Mouse (Mus musculus): ENCODE measurements around the gene Tstd2.
A peak's percentile ranks its signal among the peaks of the same experiment; 100 is the strongest.

Gene Tstd2

DNA sequence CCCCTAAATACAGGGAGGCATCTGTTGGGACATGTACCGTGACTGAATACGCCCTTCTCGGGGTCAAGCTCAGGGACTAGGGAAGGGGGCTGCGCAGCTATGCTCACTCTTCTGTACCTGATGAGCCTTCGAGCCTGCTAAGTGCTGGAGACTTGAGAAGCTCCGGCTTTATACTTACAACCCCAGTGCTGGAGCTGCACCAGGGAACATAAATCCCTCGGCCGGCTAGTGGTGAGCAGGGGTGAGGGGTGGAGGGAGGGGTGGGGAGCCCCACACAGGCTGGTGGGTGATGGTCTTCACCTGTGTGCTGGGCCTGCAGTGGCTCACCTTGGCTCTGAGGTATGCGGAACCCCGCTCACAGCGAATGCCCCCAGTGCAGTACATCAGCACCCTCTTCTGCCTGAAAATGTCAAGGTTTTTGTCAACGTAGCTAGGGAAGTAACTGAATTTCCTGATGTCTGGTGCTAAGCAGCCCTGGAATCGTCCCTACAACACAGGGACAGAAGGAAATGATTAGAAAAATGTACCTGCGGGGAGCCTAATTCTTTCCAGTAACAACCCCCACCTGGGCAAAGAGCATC lies 18.9 kb downstream of the Tstd2 start:
- no peak for DNase-seq (ENCODE audit: low spot score in 2 of 2)

DNA sequence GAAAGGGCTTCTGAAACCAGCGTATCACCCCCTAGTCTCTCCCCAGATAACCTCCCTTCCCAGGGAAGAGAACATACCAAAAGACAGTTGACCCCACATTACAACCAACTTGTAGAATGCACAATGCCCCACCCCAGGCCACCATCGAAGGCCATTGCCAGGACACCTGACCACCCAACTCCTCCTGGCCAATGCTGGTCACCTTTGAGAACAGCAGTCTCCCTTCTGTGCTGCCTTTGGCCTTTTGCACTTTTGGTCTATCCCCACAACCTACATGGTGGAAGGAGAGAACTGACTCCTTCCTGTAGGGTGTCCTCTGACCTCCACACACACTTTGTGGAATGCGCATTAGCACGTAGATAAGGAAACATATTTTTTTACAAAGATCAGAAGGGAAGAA lies 21.0 kb downstream of the Tstd2 start:
- DNase-seq (ENCODE audit: low spot score in 2 of 2), result no peak

DNA sequence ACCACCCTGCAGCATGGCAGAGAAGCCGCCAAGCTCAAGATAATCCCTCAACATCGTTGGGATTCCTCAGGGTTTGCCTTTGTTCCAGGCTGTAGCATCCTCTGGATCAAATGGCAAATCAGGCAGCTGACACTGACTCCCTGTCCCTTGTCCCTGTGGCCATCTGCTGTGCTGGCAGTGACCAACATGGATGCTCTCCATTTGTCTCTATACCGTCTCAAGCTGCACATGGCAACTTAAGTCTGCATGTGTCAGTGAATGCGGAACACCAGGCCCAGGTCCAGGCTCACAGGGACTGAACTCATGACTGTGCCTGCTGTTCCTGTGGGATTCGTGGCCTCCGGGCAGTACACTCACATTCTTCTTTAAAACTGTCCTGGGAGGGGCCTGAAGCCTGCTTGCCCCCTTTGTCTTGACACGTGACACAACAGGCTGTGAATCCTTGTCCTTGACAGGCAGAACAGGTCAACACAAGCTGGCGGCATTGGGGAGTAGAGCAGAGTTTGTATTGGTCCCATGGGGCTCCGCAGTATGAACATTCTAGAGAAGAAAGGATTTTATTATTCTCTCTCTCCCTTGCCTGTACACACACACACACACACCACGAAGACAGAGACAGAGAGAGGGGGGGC lies 21.8 kb downstream of the Tstd2 start:
- no peak for DNase-seq (ENCODE audit: low spot score in 2 of 2)

DNA sequence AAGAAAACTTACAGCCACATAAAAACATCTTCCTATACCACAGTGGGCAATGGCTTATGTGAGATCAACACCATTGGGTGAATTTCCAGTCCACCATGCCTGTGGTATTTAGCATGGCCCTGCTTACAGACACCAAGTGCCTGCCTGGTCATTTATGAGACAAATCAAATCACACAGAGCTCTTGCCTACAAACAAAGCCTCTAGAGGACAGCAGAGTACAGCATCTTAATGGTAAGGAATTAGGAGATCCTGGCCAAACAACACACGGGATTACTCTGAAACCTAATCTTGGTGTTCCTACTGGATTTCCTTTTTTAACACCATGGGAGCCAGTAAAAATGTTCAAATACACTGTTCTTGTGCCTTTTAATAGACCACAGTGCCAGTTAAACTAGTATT lies 23.2 kb downstream of the Tstd2 start:
- no peak for DNase-seq (ENCODE audit: low spot score in 2 of 2)

DNA sequence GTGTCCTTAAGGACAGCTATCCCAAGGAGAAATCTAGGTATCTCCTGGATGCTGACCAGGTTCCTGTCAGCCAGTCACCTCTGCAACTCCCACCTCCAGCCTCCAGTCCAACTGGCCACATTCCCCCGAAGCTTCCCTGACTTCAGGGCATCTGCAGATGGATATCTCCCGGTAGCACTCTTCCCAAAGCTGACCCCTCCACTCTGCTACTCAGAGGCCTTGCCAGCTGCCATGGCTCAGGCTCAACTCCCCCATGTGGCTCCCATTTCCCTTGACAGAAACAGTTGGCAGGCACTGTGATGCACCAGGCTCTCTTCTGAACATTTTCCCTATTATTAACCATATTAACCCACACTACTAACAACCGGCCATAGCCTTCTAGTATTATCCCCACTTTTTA lies 27.1 kb downstream of the Tstd2 start:
- no peak for DNase-seq (ENCODE audit: low spot score in 2 of 2)

DNA sequence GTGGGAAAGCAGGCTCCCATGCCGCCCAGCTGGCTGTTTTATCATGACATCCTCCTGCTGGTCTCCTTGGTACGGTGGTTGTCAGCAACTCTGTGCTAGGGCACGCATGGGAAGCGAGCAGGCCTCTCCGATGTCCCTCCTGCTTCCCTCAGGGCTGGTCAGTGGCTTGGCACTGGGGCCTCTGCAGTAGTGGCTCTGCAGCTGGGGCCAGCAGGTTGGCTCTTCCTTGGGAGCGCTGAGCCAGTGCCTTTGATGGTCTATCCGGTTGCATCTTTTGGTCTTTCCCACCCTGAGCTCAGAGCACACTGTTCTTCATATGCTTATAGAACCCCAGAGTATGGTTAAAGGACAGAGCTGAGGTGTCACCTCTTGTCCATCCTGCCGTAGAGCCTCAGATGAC lies 28.4 kb downstream of the Tstd2 start:
- DNase-seq (ENCODE audit: low spot score in 2 of 2), result no peak

DNA sequence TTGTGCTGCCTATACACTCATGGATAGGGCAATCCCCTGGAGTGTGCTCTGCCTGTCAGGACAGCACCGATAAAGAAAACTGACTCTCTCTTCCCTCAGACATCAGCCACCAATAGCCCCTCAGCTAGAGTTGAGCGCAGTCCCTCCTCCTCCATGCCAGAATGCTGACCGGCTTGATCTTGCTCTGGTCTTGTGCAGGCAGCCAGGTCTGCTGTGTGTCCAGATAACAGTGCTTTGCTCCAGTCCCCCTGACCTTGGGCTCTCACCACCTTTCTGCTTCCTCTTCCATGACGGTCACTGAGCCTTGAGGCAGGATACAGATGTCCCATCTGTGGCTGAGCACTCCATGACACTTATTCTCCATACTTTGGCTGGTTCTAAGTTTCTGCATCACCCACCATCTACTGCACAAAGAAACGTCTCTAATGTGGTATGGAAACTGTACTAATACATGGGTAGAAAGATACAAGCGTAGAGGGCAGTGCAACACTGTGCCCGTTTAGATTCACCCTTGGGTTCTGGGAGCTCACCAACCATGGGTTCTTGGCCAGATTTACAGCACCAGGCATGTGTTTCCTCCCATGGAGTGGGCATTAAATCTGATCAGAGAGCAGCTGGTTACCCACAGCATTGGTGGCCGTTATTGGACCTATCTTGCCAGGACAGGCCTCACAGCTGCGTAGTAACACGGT lies 36.3 kb downstream of the Tstd2 start:
- DNase-seq (ENCODE audit: low spot score in 2 of 2), result no peak

DNA sequence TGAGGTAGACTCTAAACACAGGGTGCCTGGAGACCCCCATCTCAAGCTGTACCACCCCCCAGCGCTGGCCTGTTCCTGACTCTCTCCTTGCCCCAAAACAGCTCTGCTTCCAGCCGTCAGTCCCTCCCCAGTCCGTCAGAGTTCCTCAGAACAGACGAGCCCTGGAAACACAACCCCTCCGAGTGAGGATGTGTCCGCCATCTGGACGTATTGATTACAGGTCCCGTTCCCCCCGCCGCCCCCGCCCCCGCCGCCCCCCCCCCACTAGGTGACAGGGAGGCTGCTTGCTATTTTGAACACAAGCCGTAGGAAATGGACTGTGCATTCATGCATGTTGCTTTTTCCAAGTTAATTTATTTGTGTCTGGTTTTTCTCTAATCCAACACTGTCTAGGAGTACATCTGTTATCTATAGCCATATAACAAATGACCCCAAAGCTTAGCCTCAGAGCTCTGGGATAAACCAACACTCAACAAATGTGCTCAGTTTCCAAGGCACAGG lies 37.2 kb downstream of the Tstd2 start:
- no peak for DNase-seq (ENCODE audit: low spot score in 2 of 2)

DNA sequence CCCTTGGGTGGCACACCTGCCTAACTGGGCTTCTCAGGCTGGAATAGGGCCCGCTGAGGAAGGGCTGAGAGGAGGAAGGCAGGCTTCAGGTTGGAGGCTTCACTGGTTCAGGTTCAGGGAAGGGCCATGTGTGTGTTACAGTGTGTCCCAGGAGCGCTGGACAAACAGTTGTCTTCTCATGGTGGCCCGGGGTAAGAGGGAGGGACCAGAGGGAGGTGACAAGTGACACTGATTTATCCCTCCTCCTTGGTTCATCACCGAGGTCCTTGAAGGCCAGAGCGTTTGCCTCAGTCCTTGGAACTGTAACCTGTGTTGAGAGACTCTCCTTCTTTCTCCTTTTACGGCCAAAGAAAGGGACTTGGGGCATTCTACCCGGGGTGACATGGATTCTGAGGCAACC lies 38.0 kb downstream of the Tstd2 start:
- no peak for DNase-seq (ENCODE audit: low spot score in 2 of 2)

DNA sequence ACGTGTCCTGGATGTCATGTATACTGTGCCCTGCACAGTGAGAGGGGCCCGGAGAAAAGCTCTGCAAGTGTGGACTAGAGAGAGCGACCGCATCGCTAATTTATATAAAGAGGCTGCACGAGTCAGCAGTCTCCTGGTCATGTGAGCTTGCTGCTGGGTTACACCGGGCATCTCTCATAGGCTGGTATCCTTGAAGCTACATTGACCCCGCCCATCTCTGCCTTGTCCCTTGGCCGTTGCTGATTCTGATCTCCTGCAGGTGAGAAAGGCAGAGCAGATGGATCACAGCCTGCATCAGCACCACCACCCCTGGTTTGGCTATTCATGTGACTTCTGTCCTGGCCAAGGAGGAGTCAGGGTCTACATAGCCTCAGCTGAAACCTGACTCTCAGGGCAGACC lies 39.4 kb downstream of the Tstd2 start:
- DNase-seq (ENCODE audit: low spot score in 2 of 2), result no peak

DNA sequence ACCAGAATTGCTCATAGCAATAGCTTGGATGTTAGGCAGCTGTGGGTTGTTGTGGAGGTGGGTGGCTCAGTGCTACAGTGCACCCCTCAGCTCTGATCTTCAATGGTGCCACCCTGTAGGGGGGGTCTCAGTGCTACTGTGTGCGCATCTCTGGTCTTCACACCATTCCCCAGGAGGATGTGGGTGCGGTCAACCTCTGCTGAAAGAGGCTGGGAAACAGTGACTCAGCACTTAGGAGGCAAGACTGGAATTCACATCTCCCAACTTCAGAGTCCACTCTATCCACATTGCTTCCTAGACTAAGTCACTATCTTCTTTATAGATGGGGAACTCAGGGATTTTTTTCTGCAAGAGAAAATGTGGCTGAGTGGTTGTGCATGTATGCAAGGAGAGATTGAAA lies 40.9 kb downstream of the Tstd2 start:
- DNase-seq (ENCODE audit: low spot score in 2 of 2), result no peak

DNA sequence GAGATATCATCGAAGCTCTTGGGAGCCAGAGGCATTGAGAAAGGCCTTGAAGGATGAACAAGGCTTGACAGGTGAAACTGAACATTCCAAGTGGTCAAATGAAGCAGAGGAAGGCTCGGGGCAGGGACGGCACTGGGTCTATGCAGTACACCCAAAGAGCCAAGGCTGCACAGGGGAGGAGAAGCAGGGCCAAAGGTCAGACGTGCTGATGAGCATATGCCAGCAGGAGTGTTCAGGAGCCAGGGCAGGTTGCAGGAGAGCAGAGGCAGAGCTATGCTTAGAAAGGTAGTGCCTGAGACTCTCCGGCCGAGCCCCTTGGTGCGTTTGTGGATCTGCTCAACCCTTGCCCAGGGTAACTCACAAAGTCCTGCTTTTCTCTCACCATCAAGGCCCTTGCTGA lies 41.9 kb downstream of the Tstd2 start:
- no peak for DNase-seq (ENCODE audit: low spot score in 2 of 2)

DNA sequence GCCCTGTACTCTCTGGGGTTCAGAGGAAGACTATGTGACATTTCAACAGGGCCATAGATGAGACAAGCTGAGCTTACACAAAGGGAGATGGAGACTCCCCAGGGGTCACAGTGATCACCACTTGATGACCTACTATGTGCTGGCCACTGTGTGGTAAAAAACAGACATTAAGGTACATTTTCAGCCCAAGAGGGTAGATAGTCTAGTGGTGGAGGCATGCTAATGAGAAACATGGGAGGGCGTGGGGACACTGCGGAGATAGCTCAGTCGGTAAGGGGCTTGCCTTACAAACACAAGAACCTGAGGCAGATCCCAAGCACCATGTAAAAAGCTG lies 42.7 kb downstream of the Tstd2 start:
- DNase-seq (ENCODE audit: low spot score in 2 of 2), result no peak

DNA sequence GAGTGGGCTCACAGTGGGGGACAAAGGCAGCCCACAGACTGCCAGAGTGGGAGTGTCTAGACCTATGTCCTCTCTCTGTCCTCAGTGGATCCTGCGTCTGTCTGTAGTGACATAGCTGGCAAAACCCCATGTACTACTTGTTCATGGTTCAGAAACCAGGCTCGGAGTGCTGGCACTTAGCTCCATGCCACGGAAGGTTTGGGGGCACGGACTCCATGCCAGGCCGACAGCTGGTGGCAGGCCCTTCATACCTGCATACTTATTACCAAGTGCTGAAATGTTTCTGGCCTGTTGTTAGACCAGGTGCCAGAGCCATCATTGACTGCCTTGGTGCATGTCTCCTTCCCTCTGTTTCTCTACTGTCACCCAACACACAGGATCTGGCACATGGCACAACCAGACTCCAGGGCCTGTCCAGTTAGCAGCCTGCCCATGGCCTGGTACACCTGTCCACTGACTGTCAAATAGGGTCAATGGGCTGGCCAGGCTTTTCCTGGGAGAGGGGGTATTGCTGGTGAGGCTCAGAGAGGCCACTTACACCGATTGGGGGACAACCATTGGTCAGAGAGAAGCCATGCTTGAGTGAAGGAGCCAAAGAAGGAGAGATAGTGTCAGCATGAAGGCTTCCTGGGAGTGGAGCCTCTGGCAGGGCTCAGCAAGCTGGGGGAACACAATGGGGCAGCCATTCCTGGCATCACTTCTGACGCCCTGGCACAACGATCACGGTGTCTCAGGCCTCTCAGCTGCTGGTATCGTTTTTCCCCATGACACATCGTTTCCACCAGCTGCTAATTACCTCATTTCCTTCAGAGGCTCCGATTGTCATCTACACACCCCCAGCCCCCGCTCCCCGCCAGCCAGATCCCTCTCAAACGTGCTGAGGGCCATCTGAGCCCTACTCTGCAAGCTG lies 43.3 kb downstream of the Tstd2 start:
- DNase-seq (ENCODE audit: low spot score in 2 of 2), result peak in 1 of 2 experiments; percentile 40

DNA sequence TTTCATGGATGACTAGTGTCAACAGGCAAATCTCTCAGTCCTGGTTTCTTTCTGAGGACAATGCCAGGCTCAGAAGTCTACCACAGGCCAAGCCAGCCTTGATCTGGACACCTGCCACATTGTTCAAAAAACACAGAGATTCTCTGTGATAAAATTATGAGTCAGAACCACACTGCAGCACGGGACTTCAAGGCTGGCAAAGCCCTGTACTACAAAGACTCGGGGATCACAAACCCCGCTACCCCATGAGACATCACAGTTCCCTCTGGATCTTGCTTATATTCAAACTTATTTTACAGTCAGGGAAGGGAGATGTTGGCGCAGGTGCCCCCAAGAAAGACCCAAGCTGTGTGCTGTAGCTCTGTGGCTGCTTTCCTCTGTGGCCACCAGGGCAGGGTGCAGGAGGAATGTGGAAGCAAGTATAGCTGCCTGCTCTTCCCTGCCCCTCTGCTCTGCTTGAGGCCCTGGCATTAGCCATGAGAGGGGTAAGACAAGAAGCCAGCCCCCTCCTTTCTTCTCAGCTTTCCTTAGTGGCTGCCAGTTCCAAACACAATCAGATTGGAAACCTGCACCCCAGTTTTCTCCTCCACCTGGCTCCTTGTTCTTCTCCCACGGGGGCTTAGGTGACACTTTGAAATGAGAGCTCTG lies 45.9 kb downstream of the Tstd2 start:
- no peak for DNase-seq (ENCODE audit: low spot score in 2 of 2)

DNA sequence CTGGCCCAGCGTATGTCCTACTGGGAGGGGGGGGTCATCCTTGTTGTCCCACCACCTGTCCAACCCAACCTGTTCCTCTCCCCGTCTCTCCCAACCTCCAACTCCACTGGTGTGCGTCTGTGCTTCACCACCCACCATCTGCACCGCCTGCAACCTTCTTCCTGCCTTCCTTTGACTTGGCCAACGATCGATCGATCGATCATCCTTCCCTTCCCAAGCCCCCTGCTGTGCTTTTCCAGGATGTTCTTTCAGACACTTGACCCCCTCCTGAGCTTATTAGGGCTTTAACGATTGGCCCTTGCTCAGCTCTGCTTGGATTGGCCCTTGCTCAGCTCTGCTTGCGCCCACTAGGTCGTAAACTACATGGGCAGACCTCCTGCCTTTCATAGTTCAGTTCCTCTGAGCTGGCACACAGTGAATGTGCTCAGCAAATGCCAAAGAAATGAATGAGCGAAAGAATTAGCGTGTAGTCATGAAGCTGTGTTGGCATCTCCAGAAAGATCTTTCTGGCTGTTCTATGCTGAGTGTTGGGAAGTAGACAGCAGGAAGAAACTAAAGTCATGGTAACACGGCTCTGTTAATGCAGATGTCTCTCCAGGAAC lies 48.9 kb downstream of the Tstd2 start:
- no peak for DNase-seq (ENCODE audit: low spot score in 2 of 2)

DNA sequence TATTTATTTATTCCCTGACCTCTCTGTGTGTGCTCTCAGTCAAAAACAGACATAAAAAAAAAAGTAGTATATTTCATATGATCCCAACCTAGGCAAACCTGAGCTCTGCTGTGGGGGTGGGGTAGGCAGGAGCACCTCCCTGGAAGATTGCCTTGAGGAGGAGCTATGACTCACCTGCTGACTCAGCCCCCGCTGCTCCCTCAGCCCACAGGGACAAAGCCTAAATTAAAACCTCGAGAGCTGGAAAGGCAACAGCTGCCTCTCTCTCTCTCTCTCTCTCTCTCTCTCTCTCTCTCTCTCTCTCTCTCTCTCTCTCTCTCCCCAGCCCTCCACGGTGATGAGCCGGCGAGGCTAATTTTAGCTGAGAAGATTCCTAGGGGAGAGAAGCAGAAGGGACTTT lies 50.6 kb downstream of the Tstd2 start:
- peak; percentile 80 to 84 for DNase-seq (ENCODE audit: low spot score in 2 of 2)

DNA sequence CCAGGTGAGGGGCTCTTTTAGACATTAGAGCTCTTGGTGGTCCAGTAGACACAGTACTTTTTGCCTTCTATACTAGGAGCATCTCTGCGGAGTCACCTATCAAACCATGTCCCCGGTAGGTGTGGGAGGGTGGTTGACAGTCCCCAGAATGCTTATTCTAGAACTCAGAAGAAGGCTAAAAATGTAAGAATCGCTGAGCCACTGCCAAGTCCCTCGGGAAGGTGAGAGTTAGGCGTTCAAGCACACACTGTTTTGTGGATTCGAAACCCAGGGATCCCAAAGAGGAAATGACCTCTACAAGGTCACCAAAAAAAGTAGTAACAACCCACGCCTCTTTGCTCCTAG lies 51.1 kb downstream of the Tstd2 start:
- DNase-seq (ENCODE audit: low spot score in 2 of 2), result peak; percentile 60 to 70

DNA sequence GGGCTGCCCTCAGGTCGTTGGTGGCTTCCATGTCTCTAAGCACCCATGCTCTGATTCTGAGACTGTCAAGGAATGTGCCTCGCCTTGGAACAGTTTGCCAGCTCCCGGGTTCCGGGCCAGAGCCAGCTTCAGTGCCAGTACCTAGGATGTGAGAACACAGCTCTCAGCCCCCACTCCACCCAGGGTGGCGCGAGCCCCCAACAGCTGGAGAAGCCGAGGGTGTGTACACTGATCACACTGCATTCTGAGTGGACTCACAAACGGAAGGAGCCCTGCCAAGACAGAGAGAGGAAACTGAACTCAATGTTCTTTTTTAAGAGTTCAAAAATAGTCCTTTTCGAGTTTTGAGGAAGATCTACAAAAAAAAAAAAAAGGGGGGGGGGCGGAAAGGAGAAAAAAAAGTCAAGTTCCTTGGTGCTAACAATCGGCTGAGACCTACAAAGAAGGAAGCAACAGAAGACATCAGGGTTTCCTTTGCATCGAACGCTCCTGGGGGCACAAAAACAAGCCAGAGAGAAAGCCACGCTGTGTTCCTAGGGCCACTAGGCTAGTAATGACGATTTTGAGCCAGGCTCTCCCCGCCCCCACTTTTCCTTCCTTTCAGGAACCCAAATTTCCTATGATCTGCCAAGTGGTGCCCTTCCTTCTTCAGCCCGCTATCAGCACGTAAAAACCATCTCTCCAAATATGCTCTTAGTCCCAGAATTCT lies 51.6 kb downstream of the Tstd2 start:
- peak; percentile 63 to 70 for DNase-seq (ENCODE audit: low spot score in 2 of 2)

DNA sequence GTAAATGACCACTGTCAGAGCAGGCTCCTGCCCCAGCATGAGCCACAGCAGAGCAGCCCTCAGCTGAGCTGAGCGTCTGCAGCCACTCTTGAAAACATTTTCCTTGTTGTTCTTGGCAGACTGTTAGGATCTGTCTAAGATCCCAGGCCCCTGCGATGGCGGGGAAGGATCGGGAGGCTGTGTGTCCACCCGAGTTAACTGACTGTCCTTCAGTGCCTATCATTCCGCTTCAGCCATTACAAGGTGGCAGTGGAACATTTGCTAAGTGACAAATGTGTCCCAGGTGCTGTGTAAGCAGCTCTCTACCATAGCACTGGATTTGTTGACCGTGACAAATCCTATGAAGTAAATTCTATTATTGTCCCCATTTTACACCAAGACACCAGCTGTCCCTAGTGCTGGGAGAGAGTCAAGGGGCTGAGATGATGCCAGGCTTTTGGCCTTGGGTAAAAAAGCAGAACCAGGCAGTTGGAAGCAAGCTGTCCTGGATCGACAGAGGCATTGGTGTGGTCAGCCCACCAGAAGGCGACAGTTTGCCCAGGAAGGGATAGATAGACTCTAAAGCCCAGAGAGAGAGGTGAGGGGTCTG lies 53.2 kb downstream of the Tstd2 start:
- DNase-seq (ENCODE audit: low spot score in 2 of 2), result no peak
